Mouse (Mus musculus) CH12.LX (cell line): ENCODE data around the gene Nfia. TPM values are rescaled to one million over a fixed set of nuclear protein-coding genes. Genes with fewer than 3 reads are reported as not detected.

ENCODE experiments used
- DNase-seq: peaks from one replicate; pipeline ENCODE4 v3.0.0-alpha.2; 2013; ENCODE audit errors: extremely low read depth
- H3K27ac ChIP-seq: 2 replicates; pipeline ENCODE4 v1.5.1; 2012; ENCODE audit warnings: low read depth, mild to moderate bottlenecking, control low read depth, moderate library complexity; ENCODE audit not compliant: insufficient read depth
- H3K27me3 ChIP-seq: replicated peaks from 2 replicates; pipeline ENCODE3; 2012; ENCODE audit warnings: inconsistent platforms
- H3K36me3 ChIP-seq, 2 experiments: replicated peaks in 1 of 2; 2 replicates each; pipeline versions ENCODE3 to v1.6.1; 2012; ENCODE audit warnings: inconsistent platforms in 1 of 2, low read length in 1 of 2, mild to moderate bottlenecking in 1 of 2, mixed read lengths in 1 of 2, moderate library complexity in 1 of 2; ENCODE audit not compliant: control insufficient read depth in 1 of 2, insufficient read depth in 1 of 2
- H3K4me1 ChIP-seq, 2 experiments: 2 replicates each; pipeline ENCODE4 v1.6.1; 2012; ENCODE audit warnings: inconsistent platforms in 1 of 2, moderate library complexity in 1 of 2; ENCODE audit not compliant: insufficient read depth in 2 of 2, control insufficient read depth in 1 of 2
- H3K4me2 ChIP-seq: 2 replicates; pipeline ENCODE4 v1.6.1; 2012; ENCODE audit warnings: low read depth, mild to moderate bottlenecking, control low read depth; ENCODE audit not compliant: poor library complexity, insufficient read depth, severe bottlenecking
- H3K4me3 ChIP-seq, 3 experiments: fragments of 150-350 bp in 1 of 3; sonication (generic) in 1 of 3; replicated peaks in 1 of 3; 2 replicates each; pipeline versions ENCODE3 to v1.5.1; 2011 to 2012; ENCODE audit warnings: low read depth in 2 of 3, low read length in 2 of 3, mild to moderate bottlenecking in 2 of 3, moderate library complexity in 2 of 3, control low read depth in 1 of 3, improper control_type of control experiment in 1 of 3, inconsistent platforms in 1 of 3, mixed read lengths in 1 of 3; ENCODE audit not compliant: poor library complexity in 1 of 3
- H3K79me2 ChIP-seq: replicated peaks from 2 replicates; pipeline ENCODE4 v1.6.1; 2012; ENCODE audit warnings: mild to moderate bottlenecking, moderate library complexity; ENCODE audit not compliant: control insufficient read depth, poor library complexity, insufficient read depth, severe bottlenecking; ENCODE audit errors: extremely low read depth
- H3K9ac ChIP-seq: 2 replicates; pipeline ENCODE4 v1.6.1; 2012; ENCODE audit warnings: low read depth, mild to moderate bottlenecking, control low read depth, moderate library complexity; ENCODE audit not compliant: insufficient read depth
- H3K9me3 ChIP-seq: replicated peaks from 2 replicates; pipeline ENCODE3; 2012; ENCODE audit warnings: low read length, inconsistent platforms, mixed read lengths
- BHLHE40 ChIP-seq: IDR thresholded peaks from 2 replicates; pipeline ENCODE4 v1.6.1; 2011; ENCODE audit warnings: mild to moderate bottlenecking, low read depth, low read length, improper control_type of control experiment
- CHD1 ChIP-seq: IDR thresholded peaks from 2 replicates; pipeline ENCODE4 v1.6.1; 2012; ENCODE audit warnings: low read depth, low read length, improper control_type of control experiment, inconsistent platforms
- ELF1 ChIP-seq: IDR thresholded peaks from 2 replicates; pipeline ENCODE4 v1.6.1; 2014; ENCODE audit warnings: low read depth, mild to moderate bottlenecking, inconsistent platforms, low read length, improper control_type of control experiment
- EP300 ChIP-seq: IDR thresholded peaks from 2 replicates; pipeline ENCODE4 v1.6.1; 2011; ENCODE audit warnings: low read length, improper control_type of control experiment
- IRF4 ChIP-seq: IDR thresholded peaks from 2 replicates; pipeline ENCODE4 v1.6.1; 2014; ENCODE audit warnings: low read depth, mild to moderate bottlenecking, inconsistent platforms, low read length, improper control_type of control experiment
- JUND ChIP-seq: conservative IDR thresholded peaks from 2 replicates; pipeline ENCODE4 v1.6.1; 2011; ENCODE audit warnings: low read depth, low read length, improper control_type of control experiment
- KAT2A ChIP-seq: IDR thresholded peaks from 2 replicates; pipeline ENCODE4 v1.6.1; 2012; ENCODE audit warnings: low read length, improper control_type of control experiment, inconsistent platforms; ENCODE audit not compliant: insufficient replicate concordance
- MAFK ChIP-seq: IDR thresholded peaks from 2 replicates; pipeline ENCODE4 v1.6.1; 2011; ENCODE audit warnings: low read length, improper control_type of control experiment; ENCODE audit not compliant: insufficient replicate concordance
- MAX ChIP-seq: IDR thresholded peaks from 2 replicates; pipeline ENCODE4 v1.6.1; 2011; ENCODE audit warnings: low read length, improper control_type of control experiment
- MAZ ChIP-seq: IDR thresholded peaks from 2 replicates; pipeline ENCODE4 v1.6.1; 2012; ENCODE audit warnings: low read depth, mild to moderate bottlenecking, inconsistent platforms, low read length, improper control_type of control experiment, moderate library complexity
- MEF2A ChIP-seq: IDR thresholded peaks from 2 replicates; pipeline ENCODE4 v1.6.1; 2014; ENCODE audit warnings: low read depth, mild to moderate bottlenecking, inconsistent platforms, low read length, improper control_type of control experiment, borderline replicate concordance
- MXI1 ChIP-seq: IDR thresholded peaks from 2 replicates; pipeline ENCODE4 v1.6.1; 2011; ENCODE audit warnings: mild to moderate bottlenecking, low read depth, low read length, improper control_type of control experiment
- NELFE ChIP-seq: IDR thresholded peaks from 2 replicates; pipeline ENCODE4 v1.6.1; 2011; ENCODE audit warnings: low read depth, low read length, improper control_type of control experiment
- NRF1 ChIP-seq: IDR thresholded peaks from 2 replicates; pipeline ENCODE4 v1.6.1; 2014; ENCODE audit warnings: low read depth, mild to moderate bottlenecking, inconsistent platforms, low read length, improper control_type of control experiment, moderate library complexity
- PAX5 ChIP-seq: IDR thresholded peaks from 2 replicates; pipeline ENCODE4 v1.6.1; 2012; ENCODE audit warnings: low read length, inconsistent platforms, mixed read lengths
- POLR2AphosphoS2 ChIP-seq: IDR thresholded peaks from 2 replicates; pipeline ENCODE4 v1.6.1; 2011; ENCODE audit warnings: low read depth, low read length, improper control_type of control experiment
- RAD21 ChIP-seq: IDR thresholded peaks from 2 replicates; pipeline ENCODE4 v1.6.1; 2011; ENCODE audit warnings: low read depth, mild to moderate bottlenecking, low read length, improper control_type of control experiment, moderate library complexity
- RCOR1 ChIP-seq: conservative IDR thresholded peaks from 2 replicates; pipeline ENCODE4 v1.6.1; 2012; ENCODE audit warnings: low read depth, mild to moderate bottlenecking, inconsistent platforms, low read length, improper control_type of control experiment
- SMC3 ChIP-seq: IDR thresholded peaks from 2 replicates; pipeline ENCODE4 v1.6.1; 2011; ENCODE audit warnings: low read depth, low read length, improper control_type of control experiment
- TBP ChIP-seq: conservative IDR thresholded peaks from 2 replicates; pipeline ENCODE4 v1.6.1; 2011; ENCODE audit warnings: low read depth, low read length, improper control_type of control experiment
- UBTF ChIP-seq: IDR thresholded peaks from 2 replicates; pipeline ENCODE4 v1.6.1; 2012; ENCODE audit warnings: low read depth, mild to moderate bottlenecking, inconsistent platforms, low read length, improper control_type of control experiment, moderate library complexity
- USF1 ChIP-seq: IDR thresholded peaks from 2 replicates; pipeline ENCODE4 v1.6.1; 2014; ENCODE audit warnings: low read depth, mild to moderate bottlenecking, inconsistent platforms, low read length, improper control_type of control experiment
- USF2 ChIP-seq: conservative IDR thresholded peaks from 2 replicates; pipeline ENCODE4 v1.6.1; 2011; ENCODE audit warnings: low read depth, low read length, improper control_type of control experiment
- ZC3H11A ChIP-seq: IDR thresholded peaks from 2 replicates; pipeline ENCODE4 v1.6.1; 2012; ENCODE audit warnings: low read depth, mild to moderate bottlenecking, inconsistent platforms, low read length, improper control_type of control experiment
- ZKSCAN1 ChIP-seq: IDR thresholded peaks from 2 replicates; pipeline ENCODE4 v1.6.1; 2012; ENCODE audit warnings: low read depth, inconsistent platforms, low read length, improper control_type of control experiment, borderline replicate concordance
- ZMIZ1 ChIP-seq: IDR thresholded peaks from 2 replicates; pipeline ENCODE4 v1.6.1; 2012; ENCODE audit warnings: low read depth, mild to moderate bottlenecking, inconsistent platforms, low read length, improper control_type of control experiment
- ZNF384 ChIP-seq: IDR thresholded peaks from 2 replicates; pipeline ENCODE4 v1.6.1; 2012; ENCODE audit warnings: low read depth, low read length, improper control_type of control experiment, inconsistent platforms
- dilution Hi-C: fragments of 300-500 bp; cut with MboI; formaldehyde crosslinking; loops from 2 replicates; pipeline ENCODE4 v1.14.3; 2020; ENCODE audit warnings: low sequenced_read_pairs; ENCODE audit not compliant: extremely low pct_unique_long_range_greater_than_20kb, extremely low pct_ligation_motif_present
- in situ Hi-C: fragments of 300-500 bp; cut with MboI; formaldehyde crosslinking; loops from 3 replicates; pipeline ENCODE4 v1.14.3; 2019; ENCODE audit warnings: low sequenced_read_pairs, low pct_ligation_motif_present, low pct_unique_long_range_greater_than_20kb, mixed read lengths
- polyA plus RNA-seq: library from polyadenylated mRNA; unstranded; fragments of >175 nt; gene quantifications from 2 replicates; pipeline ENCODE4 v1.2.1, GENCODE M21; 2012; ENCODE audit warnings: low read depth; ENCODE audit not compliant: insufficient read length
- total RNA-seq, 2 experiments: library from RNA; depleted of rRNA; stranded (reverse); fragments of 300-350 nt in 1 of 2; fragments of >200 nt in 1 of 2; gene quantifications; 2 replicates each; pipeline ENCODE4 v1.2.3; 2012 to 2014

The Nfia gene
- total and polyA plus RNA-seq, 3 experiments = not detected

- DNase-seq = no peak
- no peaks in the 10 kb centered on the region for H3K4me1 ChIP-seq
- dilution Hi-C loops (no loop called here), in situ Hi-C loops (no loop called here)
- H3K36me3 ChIP-seq = no peaks in the 10 kb centered on the region
- TF ChIP-seq MAX (no peak), SMC3 (no peak), ZMIZ1 (no peak), IRF4 (no peak)
- H3K9me3 ChIP-seq = peaks cover 57% of the 10 kb centered on the region
- no peak overlapping the region for H3K27ac ChIP-seq
- no peak overlapping the region for H3K9ac ChIP-seq
- no peak overlapping the region for H3K4me3 ChIP-seq
- no peaks in the 10 kb centered on the region for H3K27me3 ChIP-seq
- no peak overlapping the region for H3K4me2 ChIP-seq
- no peaks in the 10 kb centered on the region for H3K79me2 ChIP-seq
These were observed 303.6 kb downstream of the Nfia start for GRCm38 (mm10) chr4:98076106-98076505.

DNA sequence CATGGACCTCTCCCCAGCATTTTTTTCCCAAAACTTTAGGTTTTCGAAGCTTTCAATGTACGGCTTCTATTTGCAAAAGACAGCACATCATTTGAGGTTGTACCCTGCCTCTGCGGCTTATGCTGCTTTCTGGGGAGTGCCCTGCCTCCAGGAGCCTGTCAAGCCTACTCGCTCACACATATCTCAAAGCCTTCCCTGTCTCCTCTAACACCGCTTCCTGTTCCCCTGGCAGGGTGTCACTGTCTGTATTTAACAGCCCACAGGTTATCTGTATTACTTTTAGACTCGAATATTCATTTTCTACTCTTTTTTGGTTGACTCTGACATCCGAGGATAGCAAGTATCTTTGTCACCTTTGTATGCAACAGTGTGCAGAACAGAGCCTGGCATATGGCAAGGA, 304.1 kb downstream of the Nfia start:
- in situ Hi-C loops (no loop called here), dilution Hi-C loops (no loop called here)
- Histone ChIP-seq H3K4me3 (no peak overlapping the region), H3K36me3 (no peaks in the 10 kb centered on the region), H3K27ac (no peak overlapping the region), H3K79me2 (no peaks in the 10 kb centered on the region), H3K9ac (no peak overlapping the region), H3K27me3 (no peaks in the 10 kb centered on the region), H3K9me3 (peaks cover 62% of the 10 kb centered on the region), H3K4me1 (no peaks in the 10 kb centered on the region), H3K4me2 (no peak overlapping the region)
- DNase-seq = no peak
- TF ChIP-seq MEF2A (no peak), EP300 (no peak), ZNF384 (no peak), CHD1 (no peak), MAX (no peak), UBTF (no peak), PAX5 (no peak), RAD21 (no peak), MAZ (no peak), JUND (no peak), USF2 (no peak)

- peaks cover 77% of the 10 kb centered on the region for H3K9me3 ChIP-seq
- dilution Hi-C loops = no loop called here
- in situ Hi-C loops = no loop called here
- H3K4me1 ChIP-seq = no peaks in the 10 kb centered on the region
- TF ChIP-seq IRF4 (no peak), TBP (no peak), ZKSCAN1 (no peak), BHLHE40 (no peak), EP300 (no peak), KAT2A (no peak), UBTF (no peak), ELF1 (no peak), ZC3H11A (no peak), POLR2AphosphoS2 (no peak), MXI1 (no peak), USF2 (no peak), CHD1 (no peak), USF1 (no peak), PAX5 (no peak), NELFE (no peak), NRF1 (no peak), MAX (no peak), MAFK (no peak), RCOR1 (no peak)
- TF ChIP-seq, all 38 proteins: peak for 0
- no peaks in the 10 kb centered on the region for H3K79me2 ChIP-seq
- no peak overlapping the region for H3K4me2 ChIP-seq
- H3K27me3 ChIP-seq = no peaks in the 10 kb centered on the region
- DNase-seq = no peak
- H3K4me3 ChIP-seq = no peak overlapping the region
- H3K9ac ChIP-seq = no peak overlapping the region
- no peaks in the 10 kb centered on the region for H3K36me3 ChIP-seq
- no peak overlapping the region for H3K27ac ChIP-seq
These were observed 308.1 kb downstream of the Nfia start for GRCm38 (mm10) chr4:98080586-98080985.
